Mouse (Mus musculus) CD4-positive, CD25-positive, alpha-beta regulatory T cell (primary cell): ENCODE data around the gene Oas1c. TPM values are rescaled to one million over a fixed set of nuclear protein-coding genes. Genes with fewer than 3 reads are reported as not detected.

Experiments used
- polyA plus RNA-seq: library from polyadenylated mRNA; unstranded; fragments of 100-300 nt; shearing (Covaris generic); gene quantifications from one replicate; pipeline ENCODE4 v1.2.1, GENCODE M21; 2017

The Oas1c gene
- 16.6 TPM for polyA plus RNA-seq

GRCm38 (mm10) chr5:120811951-120812819 is at the start of gene Oas1c:
Gene Oas1c (minus strand): TSS chr5:120812514.

GRCm38 (mm10) chr5:120861121-120861520 is 48.8 kb upstream of the Oas1c start, which contains the start of gene Oas1h:
Gene Oas1h (plus strand): TSS chr5:120861421.

GRCm38 (mm10) chr5:120847067-120847466 is 34.8 kb upstream of the Oas1c start, which contains the start of gene Oas1f:
Gene Oas1f (plus strand): TSS chr5:120847367.

GRCm38 (mm10) chr5:120795480-120796034 is 16.8 kb downstream of the Oas1c start, which contains the start of gene Oas1e:
Gene Oas1e (minus strand): TSS chr5:120795530.

GRCm38 (mm10) chr5:120777478-120777877 is 34.8 kb downstream of the Oas1c start, which contains the start of gene Oas3:
Gene Oas3 (minus strand): TSS chr5:120777661.

Other genes starting within 250 kb of the Oas1c start
- 25.3 TPM for gene Tpcn1, start 223.8 kb downstream of the Oas1c start, polyA plus RNA-seq
- gene Iqcd, start 223.5 kb downstream of the Oas1c start, polyA plus RNA-seq, result 1.6 TPM
- gene Rita1, start 199.9 kb downstream of the Oas1c start, polyA plus RNA-seq, result 5.1 TPM
- gene Ddx54, start 199.8 kb downstream of the Oas1c start, polyA plus RNA-seq, result 76.0 TPM
- gene Cfap73, start 178.3 kb downstream of the Oas1c start, polyA plus RNA-seq, result not detected
- 19.2 TPM for gene Rasal1, start 163.7 kb downstream of the Oas1c start, polyA plus RNA-seq
- 240 TPM for gene Dtx1, start 100.6 kb downstream of the Oas1c start, polyA plus RNA-seq
- 3.6 TPM for gene Oas2, start 62.7 kb downstream of the Oas1c start, polyA plus RNA-seq
- gene Oas3, start 34.9 kb downstream of the Oas1c start, polyA plus RNA-seq, result 12.6 TPM
- gene Oas1e, start 17.0 kb downstream of the Oas1c start, polyA plus RNA-seq, result not detected
- not detected for gene Oas1f, start 34.9 kb upstream of the Oas1c start, polyA plus RNA-seq
- gene Oas1h, start 48.9 kb upstream of the Oas1c start, polyA plus RNA-seq, result not detected
- 0.39 TPM for gene Oas1g, start 75.1 kb upstream of the Oas1c start, polyA plus RNA-seq
- gene Oas1a, start 95.0 kb upstream of the Oas1c start, polyA plus RNA-seq, result 21.7 TPM
- gene Oas1d, start 102.0 kb upstream of the Oas1c start, polyA plus RNA-seq, result not detected
- gene Rph3a, start 197.6 kb upstream of the Oas1c start, polyA plus RNA-seq, result not detected